ENCODE assay signal across 9 mouse cellular contexts in genomic region chr10:69005199-69005872, GRCm38 (mm10).
DNase-seq lines count a peak whose midpoint lies in the region; ATAC-seq and TF ChIP-seq lines count a peak whose summit lies in the region.
"Had no signal": no experiment of that assay in that cellular context is flagged by ENCODE, and none has a peak within 500 bp of the region (broad histone marks: within the 10 kb centered on the region; RNA-seq: fewer than 3 reads in every experiment).

No protein-coding gene starts in this region.

- no peak overlapping the region for H3K4me2 ChIP-seq in intestine, embryonic 14.5 days (ENCODE audit: low read length)
- H3K4me2 ChIP-seq in intestine, embryonic 16.5 days (ENCODE audit: low read depth, low read length), result no peak overlapping the region
- no peak overlapping the region for H3K4me2 ChIP-seq in forebrain, embryonic 15.5 days (replicated peaks)
- H3K4me2 ChIP-seq in kidney, postnatal 0 days (ENCODE audit: low read length), result no peak overlapping the region
- H3K4me2 ChIP-seq in liver, embryonic 11.5 days, result no peak overlapping the region
- H3K4me2 ChIP-seq: embryonic facial prominence, embryonic 15.5 days had no signal

- ATAC-seq in intestine, embryonic 14.5 days (replicated peaks; ENCODE audit: low FRiP score, low TSS enrichment, low read depth), result no peak
- no peak for ATAC-seq in intestine, embryonic 16.5 days
- 0 out of 2 replicates have a peak, but pooled peaks have one; percentile 32 for ATAC-seq in forebrain, embryonic 15.5 days (replicated peaks)
- no peak for ATAC-seq in kidney, postnatal 0 days (replicated peaks; ENCODE audit: low FRiP score, low read depth)
- no peak for ATAC-seq in liver, embryonic 11.5 days (replicated peaks; ENCODE audit: low FRiP score)

- H3K9ac ChIP-seq in intestine, embryonic 14.5 days (ENCODE audit: low read length), result no peak overlapping the region
- H3K9ac ChIP-seq in intestine, embryonic 16.5 days (ENCODE audit: low read depth, low read length), result no peak overlapping the region
- H3K9ac ChIP-seq in forebrain, embryonic 15.5 days (replicated peaks), result no peak overlapping the region
- H3K9ac ChIP-seq in kidney, postnatal 0 days (ENCODE audit: low read depth, low read length), result no peak overlapping the region
- no peak overlapping the region for H3K9ac ChIP-seq in liver, embryonic 11.5 days (ENCODE audit: low read depth, low read length)
- H3K9ac ChIP-seq: embryonic facial prominence, embryonic 15.5 days had no signal

- H3K4me1 ChIP-seq in intestine, embryonic 14.5 days (replicated peaks; ENCODE audit: control insufficient read depth, insufficient read depth, low read length), result no peaks in the 10 kb centered on the region
- H3K4me1 ChIP-seq in intestine, embryonic 16.5 days (ENCODE audit: control insufficient read depth, insufficient read depth, low read length), result no peaks in the 10 kb centered on the region
- H3K4me1 ChIP-seq in bone marrow macrophage, adult 2 months (ENCODE audit: control insufficient read depth, insufficient read depth, low read length), result no peaks in the 10 kb centered on the region
- H3K4me1 ChIP-seq in forebrain, embryonic 15.5 days, result no peaks in the 10 kb centered on the region
- H3K4me1 ChIP-seq in kidney, postnatal 0 days (replicated peaks; ENCODE audit: insufficient read depth, low read length), result no peaks in the 10 kb centered on the region
- H3K4me1 ChIP-seq in liver, embryonic 11.5 days (replicated peaks; ENCODE audit: control insufficient read depth, insufficient read depth, low read length), result no peaks in the 10 kb centered on the region

- H3K36me3 ChIP-seq in intestine, embryonic 14.5 days (ENCODE audit: control insufficient read depth, insufficient read depth, low read length), result no peaks in the 10 kb centered on the region
- no peaks in the 10 kb centered on the region for H3K36me3 ChIP-seq in intestine, embryonic 16.5 days (ENCODE audit: control insufficient read depth, insufficient read depth, low read length)
- no peaks in the 10 kb centered on the region for H3K36me3 ChIP-seq in forebrain, embryonic 15.5 days
- no peaks in the 10 kb centered on the region for H3K36me3 ChIP-seq in kidney, postnatal 0 days (ENCODE audit: insufficient read depth, low read length)
- no peaks in the 10 kb centered on the region for H3K36me3 ChIP-seq in liver, embryonic 11.5 days (ENCODE audit: control insufficient read depth, insufficient read depth, low read length)
- H3K36me3 ChIP-seq: embryonic facial prominence, embryonic 15.5 days had no signal

- no peak for TF ChIP-seq POLR2A in bone marrow macrophage, adult 2 months (IDR thresholded peaks at IDR 0.05; ENCODE audit: borderline replicate concordance, low read depth, low read length)

- no peak overlapping the region for H3K27ac ChIP-seq in intestine, embryonic 14.5 days (ENCODE audit: low read depth)
- H3K27ac ChIP-seq in intestine, embryonic 16.5 days (ENCODE audit: low read length), result no peak overlapping the region
- no peak overlapping the region for H3K27ac ChIP-seq in bone marrow macrophage, adult 2 months (ENCODE audit: insufficient read depth, low read depth, low read length)
- H3K27ac ChIP-seq in forebrain, embryonic 15.5 days (replicated peaks), result no peak overlapping the region
- no peak overlapping the region for H3K27ac ChIP-seq in kidney, postnatal 0 days
- H3K27ac ChIP-seq in liver, embryonic 11.5 days (ENCODE audit: low read depth, low read length), result no peak overlapping the region
- H3K27ac ChIP-seq: embryonic facial prominence, embryonic 15.5 days had no signal

- no peak overlapping the region for H3K4me3 ChIP-seq in intestine, embryonic 14.5 days (ENCODE audit: low read depth, low read length)
- H3K4me3 ChIP-seq in intestine, embryonic 16.5 days (ENCODE audit: low read length), result no peak overlapping the region
- no peak overlapping the region for H3K4me3 ChIP-seq in bone marrow macrophage, adult 2 months (ENCODE audit: insufficient read depth, low read length)
- H3K4me3 ChIP-seq in forebrain, embryonic 15.5 days, result no peak overlapping the region
- no peak overlapping the region for H3K4me3 ChIP-seq in kidney, postnatal 0 days (replicated peaks; ENCODE audit: low read depth, low read length)
- H3K4me3 ChIP-seq in liver, embryonic 11.5 days (ENCODE audit: low read depth, low read length), result no peak overlapping the region
- H3K4me3 ChIP-seq: embryonic facial prominence, embryonic 15.5 days had no signal

- peaks cover 4% of the 10 kb centered on the region; the same call in 1 of the 2 replicates for H3K9me3 ChIP-seq in intestine, embryonic 14.5 days (ENCODE audit: control insufficient read depth, low read length)
- H3K9me3 ChIP-seq in intestine, embryonic 16.5 days (ENCODE audit: control insufficient read depth, low read length), result peaks cover 4% of the 10 kb centered on the region; the same call in 1 of the 2 replicates
- H3K9me3 ChIP-seq in forebrain, embryonic 15.5 days, result no peaks in the 10 kb centered on the region
- H3K9me3 ChIP-seq in kidney, postnatal 0 days (replicated peaks; ENCODE audit: low read length), result 0 out of 2 replicates have a peak, but pooled peaks cover 3% of the 10 kb centered on the region
- H3K9me3 ChIP-seq in liver, embryonic 11.5 days (ENCODE audit: control insufficient read depth, low read length), result 0 out of 2 replicates have a peak, but pooled peaks cover 5% of the 10 kb centered on the region
- H3K9me3 ChIP-seq: embryonic facial prominence, embryonic 15.5 days had no signal

- peak; percentile 83 for TF ChIP-seq CTCF in bone marrow macrophage, adult 2 months (IDR thresholded peaks at IDR 0.05; ENCODE audit: low read depth, low read length)
- peak; percentile 90 for TF ChIP-seq CTCF in kidney, postnatal 0 days (IDR thresholded peaks at IDR 0.05; ENCODE audit: low read depth)

- WGBS in intestine, embryonic 14.5 days, result 44% methylated on average over 9 of the region's 9 CpGs
- 49% methylated on average over 9 of the region's 9 CpGs for WGBS in intestine, embryonic 16.5 days
- WGBS in forebrain, embryonic 15.5 days, result 53% methylated on average over 9 of the region's 9 CpGs
- WGBS in kidney, postnatal 0 days, result 33% methylated on average over 9 of the region's 9 CpGs
- WGBS in liver, embryonic 11.5 days, result 41% methylated on average over 9 of the region's 9 CpGs

- no peaks in the 10 kb centered on the region for H3K27me3 ChIP-seq in intestine, embryonic 14.5 days (replicated peaks; ENCODE audit: control insufficient read depth, insufficient read depth, low read length)
- no peaks in the 10 kb centered on the region for H3K27me3 ChIP-seq in intestine, embryonic 16.5 days (replicated peaks; ENCODE audit: control insufficient read depth, insufficient read depth, low read length)
- no peaks in the 10 kb centered on the region for H3K27me3 ChIP-seq in forebrain, embryonic 15.5 days
- H3K27me3 ChIP-seq in kidney, postnatal 0 days (ENCODE audit: insufficient read depth, low read length), result no peaks in the 10 kb centered on the region
- no peaks in the 10 kb centered on the region for H3K27me3 ChIP-seq in liver, embryonic 11.5 days (replicated peaks; ENCODE audit: control insufficient read depth, insufficient read depth, low read length)
- H3K27me3 ChIP-seq: embryonic facial prominence, embryonic 15.5 days had no signal

- DNase-seq in intestine, embryonic 14.5 days (ENCODE audit: low spot score), result peak; percentile 93
- DNase-seq in kidney, postnatal 0 days (ENCODE audit: low spot score), result peak; percentile 81
- peak; percentile 44 for DNase-seq in liver, embryonic 11.5 days (ENCODE audit: low spot score)
- DNase-seq in retina, postnatal 1 day, result peak; percentile 76
- peak; percentile 55 for DNase-seq in thymus, postnatal 25 days
